Mouse (Mus musculus) testis, postnatal 14 days (tissue): ENCODE data around the gene Naif1.

Source experiments
- DNase-seq: peaks from one replicate; pipeline ENCODE4 v3.0.0; 2021; ENCODE audit warnings: low spot score

Naif1 gene

GRCm38 (mm10) chr2:32449761-32450754, at the start of gene Naif1:
Gene Naif1 (plus strand): TSS chr2:32450457.
- no peak for DNase-seq

- peak; percentile 84 for DNase-seq
These were observed 45.6 kb upstream of the Naif1 start for GRCm38 (mm10) chr2:32404663-32405062.

- DNase-seq: no peak
These were observed 43.0 kb upstream of the Naif1 start for GRCm38 (mm10) chr2:32407144-32407824.

GRCm38 (mm10) chr2:32408429-32409424, 41.5 kb upstream of the Naif1 start:
- no peak for DNase-seq

- no peak for DNase-seq
These were observed 38.9 kb upstream of the Naif1 start for GRCm38 (mm10) chr2:32411407-32411806.

- DNase-seq: no peak
These were observed 37.3 kb upstream of the Naif1 start for GRCm38 (mm10) chr2:32412742-32413531.

- DNase-seq: no peak
These were observed 36.3 kb upstream of the Naif1 start for GRCm38 (mm10) chr2:32413936-32414335.

- DNase-seq: no peak
These were observed 34.5 kb upstream of the Naif1 start for GRCm38 (mm10) chr2:32415801-32416200.

GRCm38 (mm10) chr2:32416556-32416955, 33.7 kb upstream of the Naif1 start:
- DNase-seq: no peak

GRCm38 (mm10) chr2:32417486-32417885, 32.8 kb upstream of the Naif1 start:
- no peak for DNase-seq

GRCm38 (mm10) chr2:32418430-32419151, 31.7 kb upstream of the Naif1 start:
- DNase-seq: no peak

GRCm38 (mm10) chr2:32419359-32419758, 30.9 kb upstream of the Naif1 start:
- peak; percentile 50 for DNase-seq

- DNase-seq: no peak
These were observed 30.1 kb upstream of the Naif1 start for GRCm38 (mm10) chr2:32420066-32420608.

GRCm38 (mm10) chr2:32420647-32421046, 29.6 kb upstream of the Naif1 start:
- DNase-seq: no peak

- DNase-seq: no peak
These were observed 28.4 kb upstream of the Naif1 start for GRCm38 (mm10) chr2:32421851-32422251.

- peak; percentile 58 for DNase-seq
These were observed 26.6 kb upstream of the Naif1 start for GRCm38 (mm10) chr2:32423481-32424331.

- DNase-seq: no peak
These were observed 25.5 kb upstream of the Naif1 start for GRCm38 (mm10) chr2:32424796-32425195.

- no peak for DNase-seq
These were observed 24.7 kb upstream of the Naif1 start for GRCm38 (mm10) chr2:32425568-32425967.

- no peak for DNase-seq
These were observed 24.1 kb upstream of the Naif1 start for GRCm38 (mm10) chr2:32426141-32426540.
